Mouse (Mus musculus) CD4-positive helper T cell, adult 2 months (primary cell): ENCODE results near the gene Nup214.
"Not testable (repeated sequence)": the region's sequence is repeated elsewhere in the genome, so short reads cannot be mapped to it uniquely, and the experiment has no call there.

Source experiments
- DNase-seq: peaks from one replicate; pipeline ENCODE4 v3.0.0-alpha.2; 2012; ENCODE audit warnings: low read depth, missing footprints, low spot score

Nup214 gene

GRCm38 (mm10) chr2:31964191-31964590, 10.0 kb upstream of the Nup214 start:
- DNase-seq, result no peak

- DNase-seq, result peak; percentile 61
These were observed 9.1 kb upstream of the Nup214 start for GRCm38 (mm10) chr2:31965110-31965509.

- no peak for DNase-seq
These were observed 7.4 kb upstream of the Nup214 start for GRCm38 (mm10) chr2:31966801-31967200.

GRCm38 (mm10) chr2:31972589-31972988, 1.6 kb upstream of the Nup214 start:
- no peak for DNase-seq

GRCm38 (mm10) chr2:31974809-31975371, 654 bp downstream of the Nup214 start:
- no peak for DNase-seq

- no peak for DNase-seq
These were observed 13.5 kb downstream of the Nup214 start for GRCm38 (mm10) chr2:31987774-31988173.

- DNase-seq, result no peak
These were observed 16.7 kb downstream of the Nup214 start for GRCm38 (mm10) chr2:31990961-31991360.

- no peak for DNase-seq
These were observed 20.7 kb downstream of the Nup214 start for GRCm38 (mm10) chr2:31994896-31995295.

- DNase-seq, result no peak
These were observed 21.8 kb downstream of the Nup214 start for GRCm38 (mm10) chr2:31996060-31996459.

GRCm38 (mm10) chr2:31997539-31997938, 23.3 kb downstream of the Nup214 start:
- no peak for DNase-seq

- peak; percentile 49 for DNase-seq
These were observed 24.2 kb downstream of the Nup214 start for GRCm38 (mm10) chr2:31998443-31998842.

GRCm38 (mm10) chr2:32008311-32008710, 34.1 kb downstream of the Nup214 start:
- no peak for DNase-seq

- DNase-seq, result no peak
These were observed 34.5 kb downstream of the Nup214 start for GRCm38 (mm10) chr2:32008716-32009115.

GRCm38 (mm10) chr2:32019704-32020103, 45.5 kb downstream of the Nup214 start:
- DNase-seq, result no peak

GRCm38 (mm10) chr2:32020229-32020628, 46.0 kb downstream of the Nup214 start:
- peak; percentile 21 for DNase-seq

GRCm38 (mm10) chr2:32024372-32024771, 50.1 kb downstream of the Nup214 start:
- DNase-seq, result no peak

GRCm38 (mm10) chr2:32029636-32030035, 55.4 kb downstream of the Nup214 start:
- no peak for DNase-seq

- no peak for DNase-seq
These were observed 59.2 kb downstream of the Nup214 start for GRCm38 (mm10) chr2:32033436-32033835.

- DNase-seq, result no peak
These were observed 60.0 kb downstream of the Nup214 start for GRCm38 (mm10) chr2:32034206-32034605.

GRCm38 (mm10) chr2:32037279-32037858, 63.1 kb downstream of the Nup214 start:
- DNase-seq, result peak; percentile 66

- no peak for DNase-seq
These were observed 64.4 kb downstream of the Nup214 start for GRCm38 (mm10) chr2:32038661-32039081.

GRCm38 (mm10) chr2:32040646-32041045, 66.4 kb downstream of the Nup214 start:
- DNase-seq, result not testable (repeated sequence)

- DNase-seq, result no peak
These were observed 66.9 kb downstream of the Nup214 start for GRCm38 (mm10) chr2:32041087-32041486.

GRCm38 (mm10) chr2:32043836-32044235, 69.6 kb downstream of the Nup214 start:
- DNase-seq, result no peak
